Mouse (Mus musculus) layer of hippocampus, adult 8-10 months (tissue): ENCODE measurements at regions not wholly inside any gene's neighbourhood (a gene's known extent, or its start where the extent isn't known, plus 50 kb on each side); places are given as distances from the start of the nearest gene placed in this dataset.

Experiments used
- DNase-seq, 2 experiments: peaks; one replicate each; pipeline ENCODE4 v3.0.0; 2022; ENCODE audit warnings: low spot score in 2 of 2

- DNase-seq: no peak
These were observed 99.1 kb upstream of the Trp63 start for GRCm38 (mm10) chr16:25584337-25585069.

- DNase-seq: peak in 1 of 2 experiments; percentile 7
These were observed 98.5 kb upstream of the Trp63 start for GRCm38 (mm10) chr16:25585070-25585454.

- DNase-seq: no peak
These were observed 97.6 kb upstream of the Trp63 start for GRCm38 (mm10) chr16:25585953-25586352.

DNA sequence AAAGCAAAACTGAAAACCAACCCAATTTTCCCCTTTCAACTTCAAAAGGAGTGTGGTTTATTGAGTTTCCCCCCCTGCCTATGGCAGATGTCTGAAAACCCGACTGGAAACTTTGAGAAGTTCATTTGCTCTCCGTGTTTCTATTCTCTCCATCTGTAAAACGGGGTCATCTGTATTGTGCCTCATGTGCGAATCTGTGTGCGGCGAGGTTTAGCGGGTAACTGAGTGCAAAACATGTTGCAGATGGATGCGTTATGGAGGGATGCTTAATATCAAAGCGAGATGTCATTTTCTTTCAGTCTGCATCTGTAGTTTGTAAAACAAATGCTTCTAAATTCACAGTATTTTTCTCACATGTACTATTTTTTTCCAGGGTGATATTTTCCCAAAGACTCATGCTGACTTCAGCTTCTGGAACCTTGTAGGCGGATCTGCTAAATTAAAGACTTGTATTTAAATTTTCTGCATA, 95.7 kb upstream of the Trp63 start:
- peak; percentile 37 to 40 for DNase-seq

DNA sequence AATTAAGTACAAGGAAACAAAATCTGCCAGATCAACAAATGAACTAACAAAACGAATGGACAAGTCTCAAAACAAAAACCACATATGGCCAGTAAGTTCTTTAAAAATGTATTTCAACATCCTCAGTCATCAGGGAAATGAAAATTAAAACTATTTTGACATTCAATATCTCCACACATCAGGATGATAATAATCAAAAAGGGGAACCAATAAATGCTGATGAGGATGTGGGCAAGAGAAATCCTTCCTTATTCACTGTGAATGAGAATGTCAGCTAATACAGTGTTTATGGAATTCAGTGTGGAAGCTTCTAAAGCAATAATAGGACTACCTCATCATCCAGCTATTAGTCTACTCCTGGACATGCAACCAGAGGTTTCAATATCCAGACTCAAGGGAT, 86.1 kb upstream of the Trp63 start:
- no peak for DNase-seq

GRCm38 (mm10) chr16:25603121-25603520, 80.4 kb upstream of the Trp63 start:
- no peak for DNase-seq

GRCm38 (mm10) chr16:25615229-25615628, 68.3 kb upstream of the Trp63 start:
- DNase-seq: no peak

DNA sequence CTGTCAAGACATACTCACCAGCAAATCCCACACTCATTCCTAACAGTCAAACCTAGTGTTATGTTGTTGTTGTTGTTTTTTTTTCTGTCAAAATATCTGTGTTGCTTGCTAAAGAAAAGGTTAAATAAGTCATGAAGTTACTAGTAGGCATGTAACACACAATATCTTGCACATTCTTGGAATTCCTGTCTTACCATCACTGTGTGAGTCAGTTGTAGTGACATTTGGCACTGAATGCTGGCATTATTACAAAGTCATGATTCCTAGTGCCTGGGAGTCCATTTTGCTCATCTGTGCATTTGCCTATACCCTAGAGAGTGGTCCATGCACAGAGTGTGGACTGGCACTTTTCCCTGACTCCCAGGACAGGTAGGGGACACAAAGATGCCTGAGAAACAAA, 67.9 kb upstream of the Trp63 start:
- no peak for DNase-seq

GRCm38 (mm10) chr16:25618898-25619297, 64.7 kb upstream of the Trp63 start:
- no peak for DNase-seq

DNA sequence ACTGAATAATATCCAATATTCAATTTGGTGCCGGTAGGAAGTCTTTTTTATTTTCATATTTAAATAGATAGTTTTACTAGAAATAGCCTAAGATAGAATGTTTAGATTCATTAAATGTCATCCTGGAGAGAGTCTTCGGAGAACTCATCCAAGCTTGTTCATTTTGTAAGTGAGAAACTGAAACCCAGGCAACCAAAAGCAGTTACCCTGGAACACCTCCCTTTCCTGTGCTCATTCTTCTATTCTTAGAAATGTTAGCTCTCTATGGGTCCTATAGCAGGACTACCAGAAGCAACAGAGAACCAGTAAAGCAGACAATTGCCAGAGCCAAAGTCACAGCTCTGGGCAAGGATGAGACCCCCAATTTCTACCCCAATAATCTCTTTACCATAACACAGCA, 60.9 kb upstream of the Trp63 start:
- DNase-seq: no peak

DNA sequence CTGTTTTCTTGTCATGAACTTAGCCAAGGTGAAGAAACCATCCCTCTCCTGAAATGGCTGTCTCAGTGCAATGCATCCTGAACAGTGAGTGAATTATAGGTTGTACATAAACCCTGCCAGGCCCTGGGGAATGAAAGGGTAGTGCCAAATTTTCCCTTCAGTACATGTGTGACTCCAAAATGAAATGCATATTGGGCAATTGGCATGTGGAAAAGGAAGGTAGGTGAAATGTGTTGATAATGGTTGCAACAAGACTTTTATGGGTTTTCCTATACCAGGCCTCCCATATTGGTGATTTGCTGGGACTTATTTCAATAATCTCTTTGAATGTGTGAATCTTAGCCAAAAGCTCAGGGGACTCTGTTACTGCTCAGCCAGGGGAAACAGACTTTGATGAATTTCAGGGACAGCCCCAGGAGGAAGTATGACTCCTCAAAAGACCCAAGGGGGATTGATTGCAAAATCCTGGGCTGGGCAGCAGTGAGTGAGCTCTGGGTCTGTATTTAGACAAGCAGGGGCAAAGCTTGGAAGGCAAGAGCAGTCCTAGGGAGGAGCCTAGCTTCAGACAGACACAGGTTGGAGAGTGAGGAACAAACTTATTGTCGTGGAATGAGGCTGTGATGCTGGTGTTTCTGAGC, 59.5 kb upstream of the Trp63 start:
- DNase-seq: no peak

DNA sequence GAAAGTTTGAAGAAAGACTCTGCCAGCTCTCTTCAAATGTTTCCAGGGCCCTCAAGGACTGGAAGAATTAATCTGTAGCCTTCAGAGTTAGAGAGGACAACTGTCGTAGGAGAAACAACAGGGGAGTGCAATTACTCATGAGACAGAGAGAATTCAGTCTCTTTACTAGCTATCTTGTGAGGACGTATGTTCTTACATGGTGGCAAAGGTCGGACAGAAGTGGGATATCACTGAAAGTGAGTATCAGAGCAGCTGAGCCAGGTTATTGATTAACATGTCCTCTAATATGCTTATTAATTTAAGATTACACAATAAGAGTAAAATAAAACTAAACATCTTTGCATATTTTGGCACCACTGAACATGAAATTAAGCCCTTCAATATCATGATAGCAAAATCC, 53.8 kb upstream of the Trp63 start:
- DNase-seq: no peak

DNA sequence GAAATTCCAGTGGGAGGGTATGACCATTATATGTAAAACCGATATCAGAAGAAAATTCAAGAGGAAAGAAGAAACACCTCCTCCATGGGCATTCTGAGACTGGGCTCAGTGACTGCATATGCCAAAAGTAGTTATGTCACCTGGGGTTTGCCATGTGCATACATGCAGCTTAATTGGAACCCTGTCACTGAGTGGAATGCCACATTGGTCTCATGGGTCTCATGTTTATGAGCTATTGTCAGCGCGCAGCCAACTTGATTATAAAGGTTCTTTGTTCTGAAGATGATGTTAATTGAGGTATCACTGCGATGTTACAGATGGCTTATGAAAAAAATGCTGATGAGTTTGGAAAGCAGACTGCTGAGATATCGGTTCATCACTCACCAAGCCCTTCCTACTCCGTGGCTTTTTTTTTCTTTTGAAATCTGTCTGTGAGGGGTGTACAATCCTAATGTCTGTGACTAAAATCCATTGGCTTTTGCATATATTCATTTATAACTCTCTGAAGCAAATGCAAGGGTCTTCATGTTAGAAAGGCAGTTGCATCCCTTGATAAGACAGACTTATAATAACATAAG, 52.3 kb upstream of the Trp63 start:
- no peak for DNase-seq
